Mouse (Mus musculus) spleen, adult 2 months (tissue): ENCODE measurements around the gene Copa.

Source experiments
- CTCF ChIP-seq: fragments of 200-500 bp; IDR thresholded peaks from 2 replicates; pipeline ENCODE4 v1.5.1; 2011; ENCODE audit warnings: mild to moderate bottlenecking, inconsistent platforms; ENCODE audit not compliant: insufficient read depth, insufficient read length, insufficient replicate concordance; ENCODE audit errors: extremely low read depth
- POLR2A ChIP-seq: fragments of 200-500 bp; IDR thresholded peaks from 2 replicates; pipeline ENCODE4 v1.6.1; 2011; ENCODE audit warnings: low read depth, low read length, inconsistent platforms

DNA sequence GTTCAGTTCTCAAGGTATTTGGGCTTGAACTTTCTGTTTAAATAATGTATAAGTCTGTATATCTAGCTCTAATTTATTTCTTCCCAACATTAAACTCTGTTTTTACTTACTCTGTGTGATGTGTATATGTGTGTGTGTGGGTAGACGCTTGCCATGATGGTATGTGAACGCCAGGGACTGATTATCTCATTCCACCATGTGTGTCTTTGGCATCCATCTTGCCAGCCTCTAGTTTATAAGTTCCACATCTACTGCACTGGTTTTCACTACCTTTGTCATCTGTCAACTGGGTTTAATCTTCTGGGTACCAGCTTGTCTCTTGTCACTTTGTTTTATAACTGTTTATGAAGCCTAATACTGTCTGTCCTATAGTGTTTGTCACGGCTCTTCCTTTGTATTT lies 73.2 kb downstream of the Copa start:
- TF ChIP-seq CTCF (no peak), POLR2A (no peak)
